Mouse (Mus musculus) midbrain, embryonic 14.5 days (tissue): ENCODE measurements around the gene Gm20388. TPM values are rescaled to one million over a fixed set of nuclear protein-coding genes. Genes with fewer than 3 reads are reported as not detected.
A peak's percentile ranks its signal among the peaks of the same experiment; 100 is the strongest.

Source experiments
- ATAC-seq: fragments of 200-750 bp; cut with Nextera tagmentation; 2 replicates; pipeline ENCODE4 v1.8.0; 2017; ENCODE audit warnings: moderate number of reproducible peaks, moderate library complexity; ENCODE audit not compliant: low FRiP score, low TSS enrichment
- DNase-seq: peaks from one replicate; pipeline ENCODE4 v3.0.0-alpha.2; 2015
- H3K27ac ChIP-seq: fragments of 300-500 bp; sonication (generic); replicated peaks from 2 replicates; pipeline ENCODE4 v1.5.1; 2014; ENCODE audit warnings: mild to moderate bottlenecking, low read depth, low read length, moderate library complexity
- H3K27me3 ChIP-seq: fragments of 300-500 bp; sonication (generic); 2 replicates; pipeline ENCODE4 v1.6.1; 2014; ENCODE audit warnings: low read length, control low read depth, mixed read lengths; ENCODE audit not compliant: control insufficient read depth, insufficient read depth
- H3K36me3 ChIP-seq: fragments of 300-500 bp; sonication (generic); 2 replicates; pipeline ENCODE4 v1.6.1; 2014; ENCODE audit warnings: low read length, control low read depth; ENCODE audit not compliant: control insufficient read depth, insufficient read depth
- H3K4me1 ChIP-seq: fragments of 300-500 bp; sonication (generic); 2 replicates; pipeline ENCODE4 v1.6.1; 2014; ENCODE audit warnings: mild to moderate bottlenecking, antibody characterized with exemption, low read length, control low read depth; ENCODE audit not compliant: control insufficient read depth, insufficient read depth
- H3K4me2 ChIP-seq: fragments of 300-500 bp; sonication (generic); 2 replicates; pipeline ENCODE4 v1.6.1; 2014; ENCODE audit warnings: mild to moderate bottlenecking, low read length, moderate library complexity
- H3K4me3 ChIP-seq: fragments of 300-500 bp; sonication (generic); replicated peaks from 2 replicates; pipeline ENCODE4 v1.5.1; 2014; ENCODE audit warnings: low read depth, low read length
- H3K9ac ChIP-seq: fragments of 300-500 bp; sonication (generic); replicated peaks from 2 replicates; pipeline ENCODE4 v1.6.1; 2014; ENCODE audit warnings: mild to moderate bottlenecking, low read length, moderate library complexity
- H3K9me3 ChIP-seq: fragments of 300-500 bp; sonication (generic); 2 replicates; pipeline ENCODE4 v1.6.1; 2016; ENCODE audit warnings: low read length, control low read depth, mixed read lengths; ENCODE audit not compliant: control insufficient read depth
- WGBS: fragments of 180-500 bp; shearing (Covaris S2); extraction: QIAGEN DNeasy Blood & Tissue Kit; methylation state at CpG from one replicate; pipeline ENCODE4 v1.1.7; 2014; 5-methylcytosine and 5-hydroxymethylcytosine counted together
- polyA plus RNA-seq: library from polyadenylated mRNA; unstranded; fragments of >200 nt; fragmentation: Nextera tagmentation; extraction: Ambion mirVana; gene quantifications from 2 replicates; pipeline ENCODE4 v1.2.1, GENCODE M21; 2014

Gene Gm20388
- polyA plus RNA-seq, 1 experiment from 2014 or later, result 4.1 TPM

DNA sequence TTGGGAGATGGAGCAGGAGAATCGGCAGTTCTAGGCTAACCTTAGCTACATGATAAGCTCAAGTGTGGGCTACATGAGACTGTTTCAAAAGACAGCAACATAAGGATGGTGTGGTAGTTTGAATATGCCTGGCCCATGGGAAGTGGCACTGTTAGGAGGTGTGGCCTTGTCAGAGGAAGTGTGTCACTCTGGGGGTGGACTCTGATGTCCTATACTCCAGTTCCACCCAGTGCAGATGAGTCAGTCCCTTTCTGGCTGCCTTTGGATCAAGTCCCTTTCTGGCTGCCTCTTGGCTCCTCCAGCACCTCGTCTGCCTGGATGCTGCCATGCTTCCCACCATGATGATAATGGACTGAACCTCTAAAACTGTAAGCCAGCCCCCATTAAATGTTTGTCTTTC is 3382.1 kb downstream of the Gm20388 start:
- Histone ChIP-seq H3K27me3 (no peaks in the 10 kb centered on the region), H3K27ac (no peak overlapping the region), H3K9me3 (no peaks in the 10 kb centered on the region), H3K4me2 (no peak overlapping the region), H3K4me1 (no peaks in the 10 kb centered on the region), H3K36me3 (no peaks in the 10 kb centered on the region), H3K4me3 (no peak overlapping the region), H3K9ac (no peak overlapping the region)
- ATAC-seq, result no peak
- 90% methylated on average over 2 of the region's 2 CpGs for WGBS
- no peak for DNase-seq

DNA sequence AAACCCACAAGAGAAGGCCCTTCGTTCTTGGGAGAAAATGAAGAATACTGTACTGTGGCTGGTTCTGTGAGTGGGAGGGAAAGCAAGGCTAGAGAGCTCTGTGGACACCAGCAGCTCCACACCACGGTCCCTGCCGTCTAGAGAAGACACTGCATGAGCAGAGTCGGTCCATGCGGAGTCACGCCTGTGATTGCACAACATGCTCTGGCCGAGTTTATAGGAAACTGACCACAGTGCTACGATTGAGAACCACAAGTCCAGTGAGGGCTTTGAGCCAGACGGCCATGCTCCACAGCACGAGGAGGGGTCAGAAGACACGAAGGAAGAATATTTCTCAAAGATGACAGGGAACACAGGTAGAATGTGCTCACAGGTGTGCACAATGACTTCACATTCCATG is 3387.7 kb downstream of the Gm20388 start:
- H3K9ac ChIP-seq, result no peak overlapping the region
- H3K36me3 ChIP-seq, result no peaks in the 10 kb centered on the region
- no peak overlapping the region for H3K4me2 ChIP-seq
- 95% methylated on average over 11 of the region's 11 CpGs for WGBS
- ATAC-seq (no peak), DNase-seq (no peak)
- H3K27me3 ChIP-seq, result no peaks in the 10 kb centered on the region
- H3K9me3 ChIP-seq, result no peaks in the 10 kb centered on the region
- H3K4me3 ChIP-seq, result no peak overlapping the region
- no peak overlapping the region for H3K27ac ChIP-seq
- no peaks in the 10 kb centered on the region for H3K4me1 ChIP-seq

DNA sequence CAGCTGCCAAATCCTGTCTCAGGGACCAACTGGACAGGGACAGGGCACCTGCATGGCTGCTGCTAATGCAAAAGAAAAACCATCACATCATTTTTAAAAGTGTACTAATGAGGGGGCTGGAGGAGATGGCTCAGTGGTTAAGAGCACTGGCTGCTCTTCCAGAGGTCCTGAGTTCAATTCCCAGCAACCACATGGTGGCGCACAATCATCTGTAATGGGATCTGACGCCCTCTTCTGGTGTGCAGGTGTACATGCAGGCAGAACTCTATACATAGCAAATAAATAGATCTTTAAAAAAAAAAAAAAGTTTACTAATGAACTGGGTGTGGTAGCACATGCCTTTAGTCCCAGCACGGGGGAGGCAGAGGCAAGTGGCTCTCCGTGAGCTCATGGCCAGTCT is 3398.1 kb downstream of the Gm20388 start:
- Histone ChIP-seq H3K27me3 (no peaks in the 10 kb centered on the region), H3K4me1 (no peaks in the 10 kb centered on the region), H3K9me3 (no peaks in the 10 kb centered on the region), H3K4me3 (no peak overlapping the region), H3K27ac (no peak overlapping the region), H3K4me2 (no peak overlapping the region), H3K36me3 (0 out of 2 replicates have a peak, but pooled peaks cover 5% of the 10 kb centered on the region), H3K9ac (no peak overlapping the region)
- DNase-seq (no peak), ATAC-seq (no peak)
- WGBS, result 67% methylated on average over 4 of the region's 4 CpGs

DNA sequence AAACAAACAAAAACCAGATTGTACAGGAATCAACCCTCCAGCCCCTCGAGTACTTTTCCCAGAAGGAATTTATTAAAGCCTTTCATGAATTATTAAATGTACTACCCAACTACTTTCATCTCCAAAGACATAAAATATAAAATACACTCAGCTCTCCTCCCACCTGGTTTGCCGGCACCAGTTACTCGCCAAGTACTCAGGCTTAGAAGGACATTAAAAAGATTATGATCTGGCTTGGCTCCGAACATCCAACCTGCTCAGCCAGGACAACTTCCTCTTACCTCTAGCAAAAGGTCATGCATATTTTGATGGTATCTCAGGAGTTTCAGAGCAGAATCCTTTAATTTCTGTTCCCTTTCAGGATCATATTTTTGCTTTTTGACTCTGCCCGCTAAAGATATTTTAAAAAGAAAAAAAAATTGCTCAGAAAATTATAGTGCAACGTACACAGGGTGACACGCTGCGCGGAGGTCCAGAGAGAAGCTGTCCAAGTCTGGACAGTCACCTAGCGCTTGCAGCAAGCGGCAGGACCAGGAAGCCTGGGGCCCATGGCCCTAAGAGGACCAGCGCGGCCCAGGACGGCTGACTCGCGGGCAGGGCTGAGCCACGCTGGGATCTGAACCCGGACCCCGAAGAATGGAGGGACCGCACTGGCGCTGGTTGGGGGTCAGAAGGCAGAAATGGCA is 3407.3 kb downstream of the Gm20388 start:
- H3K9ac ChIP-seq, result peak overlapping the region; percentile 34; the same call in 1 of the 2 replicates
- H3K4me1 ChIP-seq, result peaks cover 2% of the 10 kb centered on the region
- H3K4me2 ChIP-seq, result peak overlapping the region; percentile 84
- H3K36me3 ChIP-seq, result no peaks in the 10 kb centered on the region
- peak; percentile 72; the same call in 1 of the 2 replicates for ATAC-seq
- H3K27ac ChIP-seq, result no peak overlapping the region
- H3K9me3 ChIP-seq, result no peaks in the 10 kb centered on the region
- no peaks in the 10 kb centered on the region for H3K27me3 ChIP-seq
- WGBS, result 7% methylated on average over 21 of the region's 21 CpGs
- peak overlapping the region; percentile 45 for H3K4me3 ChIP-seq
- no peak for DNase-seq

DNA sequence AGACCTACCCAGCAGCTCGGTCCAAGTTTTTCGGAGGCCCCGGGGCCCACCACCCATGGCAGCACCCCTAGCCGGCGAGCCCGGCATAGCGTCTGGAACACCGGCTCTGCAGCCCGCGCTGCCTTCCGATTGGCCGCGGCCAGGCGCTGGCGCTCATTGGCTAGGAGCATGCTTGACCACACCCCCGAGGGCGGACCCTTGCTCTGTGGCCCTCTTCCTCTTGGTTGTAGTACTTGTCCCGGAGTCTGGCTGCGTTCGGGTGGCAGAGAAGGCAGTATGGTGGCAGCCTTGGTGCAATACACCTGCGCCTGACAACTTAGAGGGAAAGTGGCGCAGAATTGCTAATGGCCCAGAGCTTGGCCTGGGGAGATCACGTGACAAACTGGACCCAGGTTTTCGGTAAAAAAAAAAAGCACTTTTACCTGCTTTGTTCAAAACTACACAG is 3407.8 kb downstream of the Gm20388 start, which contains the start of gene Fanca:
Gene Fanca (minus strand): TSS at position 110 of the 445 bp plus-strand sequence.
- Histone ChIP-seq H3K9me3 (no peaks in the 10 kb centered on the region), H3K4me2 (peak within 1 kb of the TSS; percentile 84)
- WGBS, result under 1% methylated on average over 24 of the region's 24 CpGs

DNA sequence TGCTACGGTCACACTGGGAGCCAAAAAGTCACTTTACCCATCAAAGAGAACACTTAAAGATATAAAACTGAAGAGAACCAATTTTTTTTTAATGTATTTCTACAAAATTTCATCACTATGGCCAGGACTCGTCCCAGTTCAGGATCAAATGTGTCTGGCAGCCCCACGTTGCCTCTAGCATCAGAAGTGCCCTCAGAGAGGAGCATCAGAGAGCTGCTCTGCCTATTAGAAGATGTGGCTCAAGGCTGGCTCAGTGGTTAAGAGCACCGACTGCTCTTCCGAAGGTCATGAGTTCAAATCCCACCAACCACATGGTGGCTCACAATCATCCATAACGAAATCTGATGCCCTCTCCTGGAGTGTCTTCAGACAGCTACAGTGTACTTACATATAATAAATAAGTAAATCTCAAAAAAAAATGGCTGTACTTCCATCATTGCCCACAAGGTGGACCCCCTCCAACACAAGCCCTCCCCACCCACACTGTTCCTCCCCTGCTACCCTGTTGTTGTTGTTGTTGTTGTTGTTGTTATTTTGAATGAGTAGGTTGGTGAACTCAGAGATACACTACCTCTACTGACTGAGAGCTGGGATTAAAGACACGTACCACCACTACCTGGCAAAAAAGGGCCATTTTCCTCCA is 3409.0 kb downstream of the Gm20388 start:
- H3K9ac ChIP-seq, result no peak overlapping the region
- H3K36me3 ChIP-seq, result no peaks in the 10 kb centered on the region
- ATAC-seq, result no peak
- no peak overlapping the region for H3K4me3 ChIP-seq
- H3K9me3 ChIP-seq, result no peaks in the 10 kb centered on the region
- peak; percentile 81 for DNase-seq
- peaks cover 2% of the 10 kb centered on the region for H3K4me1 ChIP-seq
- WGBS, result 38% methylated on average over 7 of the region's 7 CpGs
- no peak overlapping the region for H3K4me2 ChIP-seq
- no peak overlapping the region for H3K27ac ChIP-seq
- H3K27me3 ChIP-seq, result no peaks in the 10 kb centered on the region

More for the DNA sequence above, 3407.8 kb downstream of the Gm20388 start, which contains the start of gene Fanca:
- H3K4me3 ChIP-seq, result peak within 1 kb of the TSS; percentile 45
- H3K27ac ChIP-seq, result no peak within 1 kb of the TSS
- no peaks in the 10 kb centered on the region for H3K36me3 ChIP-seq
- H3K9ac ChIP-seq, result peak within 1 kb of the TSS; percentile 34; the same call in 1 of the 2 replicates
- H3K4me1 ChIP-seq, result peaks cover 2% of the 10 kb centered on the region
- DNase-seq (peak; percentile 96), ATAC-seq (peak; percentile 97)
- no peaks in the 10 kb centered on the region for H3K27me3 ChIP-seq

DNA sequence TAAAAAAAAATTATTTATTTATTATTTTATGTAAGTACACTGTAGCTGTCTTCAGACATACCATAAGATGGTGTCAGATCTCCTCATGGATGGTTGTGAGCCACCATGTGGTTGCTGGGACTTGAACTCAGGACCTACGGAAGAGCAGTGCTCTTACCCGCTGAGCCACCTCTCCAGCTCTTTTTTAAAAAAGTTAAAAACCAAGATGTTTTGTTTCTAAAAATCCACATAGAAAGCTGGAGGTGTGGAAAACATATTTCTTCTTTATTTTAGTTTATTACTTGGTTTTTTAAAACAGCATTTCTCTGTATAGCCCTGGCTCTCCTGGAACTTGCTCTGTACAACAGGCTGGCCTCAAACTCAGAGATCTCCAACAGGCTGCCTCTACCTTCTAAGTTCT is 3417.9 kb downstream of the Gm20388 start:
- Histone ChIP-seq H3K27ac (no peak overlapping the region), H3K27me3 (no peaks in the 10 kb centered on the region), H3K9ac (no peak overlapping the region), H3K9me3 (no peaks in the 10 kb centered on the region), H3K4me1 (no peaks in the 10 kb centered on the region; the same call in 1 of the 2 replicates), H3K36me3 (no peaks in the 10 kb centered on the region), H3K4me3 (no peak overlapping the region), H3K4me2 (no peak overlapping the region)
- ATAC-seq (no peak), DNase-seq (no peak)
- WGBS, result 94% methylated on average over 2 of the region's 2 CpGs

DNA sequence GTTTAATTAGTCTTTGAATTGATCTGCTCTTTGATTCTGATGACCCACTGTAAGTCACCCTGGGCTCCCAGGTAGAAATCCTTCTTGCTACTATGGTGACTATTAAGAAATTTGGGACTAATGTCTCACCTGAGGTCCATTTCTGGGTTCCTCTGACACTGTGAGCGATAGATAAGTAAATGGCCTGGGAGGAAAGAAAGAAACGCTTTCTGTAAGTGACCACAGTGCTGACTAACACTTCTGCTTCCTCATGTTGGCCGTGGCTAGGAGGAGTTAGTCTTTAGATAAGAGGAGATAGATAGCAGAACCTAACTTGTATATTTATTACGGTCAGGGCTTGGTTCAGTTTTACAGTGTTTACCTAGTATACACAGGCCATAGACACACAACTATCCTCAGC is 3418.7 kb downstream of the Gm20388 start:
- Histone ChIP-seq H3K9me3 (no peaks in the 10 kb centered on the region), H3K36me3 (no peaks in the 10 kb centered on the region), H3K4me3 (no peak overlapping the region), H3K9ac (no peak overlapping the region), H3K27ac (no peak overlapping the region), H3K27me3 (no peaks in the 10 kb centered on the region), H3K4me1 (peaks cover 6% of the 10 kb centered on the region), H3K4me2 (no peak overlapping the region)
- WGBS, result 93% methylated on average over 4 of the region's 4 CpGs
- ATAC-seq (no peak), DNase-seq (no peak)

DNA sequence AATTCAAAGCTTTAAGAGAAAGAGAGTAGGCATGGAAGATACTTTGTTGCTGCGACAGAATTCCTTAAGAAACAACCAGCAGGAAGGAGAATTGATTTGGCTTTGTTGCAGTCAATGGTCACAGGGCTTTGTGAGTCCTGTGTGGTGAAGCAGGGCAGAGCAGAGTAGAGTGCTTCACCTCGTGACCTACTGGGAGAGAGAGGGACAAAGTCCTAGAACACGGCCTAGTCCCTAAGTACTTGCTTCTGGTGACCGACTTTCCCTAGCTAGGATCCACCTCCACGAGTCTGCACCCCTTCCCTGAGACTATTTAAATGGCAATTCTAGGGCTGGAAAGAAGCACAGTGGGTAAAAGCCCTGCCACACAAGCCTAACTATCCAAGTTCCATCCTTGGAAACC is 3419.3 kb downstream of the Gm20388 start:
- H3K4me3 ChIP-seq, result no peak overlapping the region
- DNase-seq (no peak), ATAC-seq (no peak)
- H3K27me3 ChIP-seq, result no peaks in the 10 kb centered on the region
- H3K4me1 ChIP-seq, result peaks cover 11% of the 10 kb centered on the region
- no peak overlapping the region for H3K9ac ChIP-seq
- WGBS, result 53% methylated on average over 5 of the region's 5 CpGs
- H3K27ac ChIP-seq, result no peak overlapping the region
- H3K4me2 ChIP-seq, result no peak overlapping the region
- H3K36me3 ChIP-seq, result no peaks in the 10 kb centered on the region
- H3K9me3 ChIP-seq, result no peaks in the 10 kb centered on the region
